Mouse (Mus musculus): ENCODE results near the gene Rin2.
A peak's percentile ranks its signal among the peaks of the same experiment; 100 is the strongest.
"Not testable (repeated sequence)": the region's sequence is repeated elsewhere in the genome, so short reads cannot be mapped to it uniquely, and the experiment has no call there.

The Rin2 gene

GRCm38 (mm10) chr2:145903983-145904616, 229.1 kb downstream of the Rin2 start:
- DNase-seq = no peak

- DNase-seq = no peak
These were observed 230.1 kb downstream of the Rin2 start for GRCm38 (mm10) chr2:145905156-145905555.

GRCm38 (mm10) chr2:145905884-145906283, 230.9 kb downstream of the Rin2 start:
- DNase-seq = not testable (repeated sequence)

- no peak for DNase-seq
These were observed 246.1 kb downstream of the Rin2 start for GRCm38 (mm10) chr2:145920941-145921650.

GRCm38 (mm10) chr2:145934339-145935231, 259.6 kb downstream of the Rin2 start, which contains the start of the genes Cfap61 and Crnkl1:
Gene Cfap61 (plus strand): TSS chr2:145934784.
Gene Crnkl1 (minus strand): TSS chr2:145935014.
- DNase-seq = peak; percentile 93 to 95

DNA sequence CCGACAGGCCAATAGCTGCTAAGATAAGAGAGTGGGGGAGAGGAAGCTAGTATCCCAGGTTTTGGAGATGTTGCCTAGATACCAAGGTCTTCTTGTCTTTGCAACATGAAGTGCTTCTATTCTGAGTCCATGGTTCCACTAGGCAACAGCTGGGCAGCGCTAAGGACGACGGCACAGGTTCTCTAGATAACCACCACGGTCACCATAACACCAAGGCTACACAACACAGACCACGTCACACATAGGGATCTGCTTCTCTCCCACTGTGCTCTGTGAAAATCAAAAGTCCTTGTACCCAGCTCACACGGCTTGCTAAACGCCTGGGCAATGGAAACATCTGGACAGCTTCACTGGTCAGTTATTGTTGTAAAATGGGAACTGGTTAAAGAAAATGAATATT, 262.0 kb downstream of the Rin2 start:
- no peak for DNase-seq

Data from kidney, adult 8-10 months (tissue).